Mouse (Mus musculus) intestine, embryonic 14.5 days (tissue): ENCODE results near the gene Nup98. TPM values are rescaled to one million over a fixed set of nuclear protein-coding genes. Genes with fewer than 3 reads are reported as not detected.

Experiments
- ATAC-seq: fragments of 200-750 bp; cut with Nextera tagmentation; replicated peaks from 2 replicates; pipeline ENCODE4 v1.8.0; 2017; ENCODE audit warnings: low read depth, moderate number of reproducible peaks, moderate TSS enrichment, moderate library complexity; ENCODE audit not compliant: low FRiP score, low TSS enrichment
- DNase-seq: peaks from one replicate; pipeline ENCODE4 v3.0.0-alpha.2; 2018; ENCODE audit warnings: low spot score
- H3K27ac ChIP-seq: fragments of 300-500 bp; sonication (generic); 2 replicates; pipeline ENCODE4 v1.5.1; 2014; ENCODE audit warnings: low read depth, mild to moderate bottlenecking, control low read depth
- H3K27me3 ChIP-seq: fragments of 300-500 bp; sonication (generic); replicated peaks from 2 replicates; pipeline ENCODE4 v1.6.1; 2014; ENCODE audit warnings: low read length, control low read depth; ENCODE audit not compliant: control insufficient read depth, insufficient read depth
- H3K36me3 ChIP-seq: fragments of 300-500 bp; sonication (generic); 2 replicates; pipeline ENCODE4 v1.6.1; 2014; ENCODE audit warnings: low read length, control low read depth; ENCODE audit not compliant: control insufficient read depth, insufficient read depth
- H3K4me1 ChIP-seq: fragments of 300-500 bp; sonication (generic); replicated peaks from 2 replicates; pipeline ENCODE4 v1.6.1; 2014; ENCODE audit warnings: low read length, control low read depth, mixed read lengths; ENCODE audit not compliant: control insufficient read depth, insufficient read depth
- H3K4me2 ChIP-seq: fragments of 300-500 bp; sonication (generic); 2 replicates; pipeline ENCODE4 v1.6.1; 2014; ENCODE audit warnings: low read length
- H3K4me3 ChIP-seq: fragments of 300-500 bp; sonication (generic); 2 replicates; pipeline ENCODE4 v1.5.1; 2014; ENCODE audit warnings: low read depth, low read length, control low read depth, mixed read lengths
- H3K9ac ChIP-seq: fragments of 300-500 bp; sonication (generic); 2 replicates; pipeline ENCODE4 v1.6.1; 2014; ENCODE audit warnings: mild to moderate bottlenecking, low read length
- H3K9me3 ChIP-seq: fragments of 300-500 bp; sonication (generic); 2 replicates; pipeline ENCODE4 v1.6.1; 2016; ENCODE audit warnings: low read length, control low read depth; ENCODE audit not compliant: control insufficient read depth
- WGBS: fragments of 180-500 bp; shearing (Covaris S2); extraction: QIAGEN DNeasy Blood & Tissue Kit; methylation state at CpG from one replicate; pipeline ENCODE4 v1.1.7; 2014; 5-methylcytosine and 5-hydroxymethylcytosine counted together
- polyA plus RNA-seq: library from polyadenylated mRNA; unstranded; fragments of >200 nt; fragmentation: Nextera tagmentation; extraction: Ambion mirVana; gene quantifications from 2 replicates; pipeline ENCODE4 v1.2.1, GENCODE M21; 2014

Nup98 gene
- polyA plus RNA-seq = 46.6 and 52.1 TPM in 2 replicates

GRCm38 (mm10) chr7:102209756-102210721, at the start of gene Nup98, which contains the start of gene Pgap2:
Gene Nup98, minus strand, starts transcription at chr7:102210176.
Gene Pgap2, plus strand, starts transcription at chr7:102210208.
- under 1% methylated on average over 83 of the region's 87 CpGs for WGBS
- no peaks in the 10 kb centered on the region for H3K9me3 ChIP-seq

DNA sequence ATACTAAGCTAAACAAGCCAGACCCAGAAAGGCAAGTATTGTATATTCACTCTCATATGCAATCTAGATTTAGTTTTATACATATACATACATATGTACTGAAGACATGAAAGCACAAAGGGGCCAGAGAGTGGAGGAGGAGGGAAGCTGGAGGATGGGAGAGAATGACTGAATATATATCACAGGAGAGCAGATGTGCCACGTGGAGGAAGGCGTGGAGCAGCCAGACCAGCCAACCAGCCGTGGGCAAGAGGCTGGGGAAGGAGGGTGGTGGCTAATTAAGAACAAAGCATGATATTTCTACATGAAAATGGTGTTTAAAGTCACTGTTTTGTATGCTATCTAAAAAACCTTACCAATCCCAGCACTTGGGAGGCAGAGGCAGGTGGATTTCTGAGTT, 48.8 kb upstream of the Nup98 start:
- no peak for ATAC-seq
- H3K27ac ChIP-seq = no peak overlapping the region

More at GRCm38 (mm10) chr7:102209756-102210721, at the start of gene Nup98, which contains the start of gene Pgap2:
- Histone ChIP-seq H3K4me3 (peak within 1 kb of the TSS; percentile 82), H3K36me3 (no peaks in the 10 kb centered on the region), H3K27me3 (no peaks in the 10 kb centered on the region), H3K27ac (peak within 1 kb of the TSS; percentile 89), H3K4me2 (peak within 1 kb of the TSS; percentile 91), H3K9ac (peak within 1 kb of the TSS; percentile 75), H3K4me1 (peaks cover 12% of the 10 kb centered on the region)
- peak; percentile 99 for ATAC-seq
- peak; percentile 97 for DNase-seq

DNA sequence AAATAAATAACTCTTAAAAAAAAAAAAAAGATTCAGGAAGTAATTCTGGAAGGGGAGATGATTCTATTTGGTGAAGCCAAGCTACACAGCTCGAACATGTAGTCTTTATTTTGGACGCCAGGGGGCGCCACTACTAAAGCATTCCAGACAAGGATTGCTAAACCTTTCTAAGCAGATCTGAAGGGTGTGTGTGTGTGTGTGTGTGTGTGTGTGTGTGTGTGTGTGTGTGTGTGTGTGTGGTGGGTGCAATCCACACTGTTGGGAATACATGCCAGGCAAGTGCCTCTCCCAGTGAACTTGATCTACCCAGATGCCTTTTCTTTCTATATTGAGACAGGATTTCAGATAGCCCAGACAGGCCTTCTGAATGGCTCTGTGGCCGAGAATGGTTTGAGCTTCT, 48.2 kb upstream of the Nup98 start:
- no peak overlapping the region for H3K27ac ChIP-seq
- DNase-seq (peak; percentile 91), ATAC-seq (peak; percentile 61; the same call in 1 of the 2 replicates)
- H3K9me3 ChIP-seq = no peaks in the 10 kb centered on the region
- 23% methylated on average over 4 of the region's 4 CpGs for WGBS
- no peak overlapping the region for H3K4me3 ChIP-seq
- no peak overlapping the region for H3K4me2 ChIP-seq
- H3K4me1 ChIP-seq = no peaks in the 10 kb centered on the region
- no peaks in the 10 kb centered on the region for H3K27me3 ChIP-seq
- H3K9ac ChIP-seq = no peak overlapping the region
- H3K36me3 ChIP-seq = no peaks in the 10 kb centered on the region

More for the DNA sequence above, 48.8 kb upstream of the Nup98 start:
- Histone ChIP-seq H3K9ac (no peak overlapping the region), H3K9me3 (no peaks in the 10 kb centered on the region), H3K4me3 (no peak overlapping the region), H3K4me1 (no peaks in the 10 kb centered on the region), H3K4me2 (no peak overlapping the region), H3K36me3 (no peaks in the 10 kb centered on the region), H3K27me3 (no peaks in the 10 kb centered on the region)
- 80% methylated on average over 3 of the region's 3 CpGs for WGBS
- DNase-seq = no peak

- no peak overlapping the region for H3K9ac ChIP-seq
- H3K27ac ChIP-seq = no peak overlapping the region
- no peak for ATAC-seq
- no peaks in the 10 kb centered on the region for H3K9me3 ChIP-seq
- no peak overlapping the region for H3K4me2 ChIP-seq
- no peak for DNase-seq
- no peaks in the 10 kb centered on the region for H3K27me3 ChIP-seq
- no peak overlapping the region for H3K4me3 ChIP-seq
- no peaks in the 10 kb centered on the region for H3K36me3 ChIP-seq
- no peaks in the 10 kb centered on the region for H3K4me1 ChIP-seq
- 84% methylated on average over 3 of the region's 3 CpGs for WGBS
These were observed 46.7 kb upstream of the Nup98 start for GRCm38 (mm10) chr7:102256636-102257035.

GRCm38 (mm10) chr7:102255954-102256353, 46.0 kb upstream of the Nup98 start, which contains the start of gene Rhog:
Gene Rhog, minus strand, starts transcription at chr7:102256054.
- DNase-seq (no peak), ATAC-seq (no peak)
- no peak within 1 kb of the TSS for H3K4me3 ChIP-seq
- no peaks in the 10 kb centered on the region for H3K9me3 ChIP-seq
- H3K27me3 ChIP-seq = no peaks in the 10 kb centered on the region
- no peak within 1 kb of the TSS for H3K4me2 ChIP-seq
- no peak within 1 kb of the TSS for H3K27ac ChIP-seq
- H3K4me1 ChIP-seq = no peaks in the 10 kb centered on the region
- no peaks in the 10 kb centered on the region for H3K36me3 ChIP-seq
- H3K9ac ChIP-seq = no peak within 1 kb of the TSS
- WGBS = 76% methylated on average over 3 of the region's 3 CpGs

DNA sequence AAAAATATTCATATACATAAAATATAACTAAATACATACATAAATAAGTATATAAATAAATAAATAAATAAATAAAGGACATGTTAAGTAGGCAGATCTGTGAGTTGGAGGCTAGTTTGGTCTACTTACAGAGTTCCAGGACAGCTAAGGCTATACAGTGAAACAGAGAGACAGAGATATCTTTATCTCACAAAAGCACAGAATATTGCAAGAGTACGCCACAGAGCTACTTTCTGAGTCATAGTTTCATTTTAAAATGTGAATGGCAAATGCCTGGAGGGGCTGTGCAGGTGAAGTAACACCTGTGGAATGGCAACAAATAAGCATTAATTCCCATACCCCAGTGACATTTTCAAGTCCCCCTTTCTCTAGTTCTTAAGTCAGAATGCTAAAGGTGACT, 43.7 kb upstream of the Nup98 start:
- H3K27me3 ChIP-seq = no peaks in the 10 kb centered on the region
- no peaks in the 10 kb centered on the region for H3K9me3 ChIP-seq
- WGBS = 85% methylated on average over 1 of the region's 1 CpGs
- ATAC-seq (no peak), DNase-seq (no peak)
- H3K4me1 ChIP-seq = peaks cover 5% of the 10 kb centered on the region
- H3K27ac ChIP-seq = no peak overlapping the region
- H3K9ac ChIP-seq = no peak overlapping the region
- H3K36me3 ChIP-seq = no peaks in the 10 kb centered on the region
- no peak overlapping the region for H3K4me3 ChIP-seq
- no peak overlapping the region for H3K4me2 ChIP-seq

- DNase-seq = peak; percentile 95
These were observed 40.7 kb upstream of the Nup98 start for GRCm38 (mm10) chr7:102250631-102251214.

DNA sequence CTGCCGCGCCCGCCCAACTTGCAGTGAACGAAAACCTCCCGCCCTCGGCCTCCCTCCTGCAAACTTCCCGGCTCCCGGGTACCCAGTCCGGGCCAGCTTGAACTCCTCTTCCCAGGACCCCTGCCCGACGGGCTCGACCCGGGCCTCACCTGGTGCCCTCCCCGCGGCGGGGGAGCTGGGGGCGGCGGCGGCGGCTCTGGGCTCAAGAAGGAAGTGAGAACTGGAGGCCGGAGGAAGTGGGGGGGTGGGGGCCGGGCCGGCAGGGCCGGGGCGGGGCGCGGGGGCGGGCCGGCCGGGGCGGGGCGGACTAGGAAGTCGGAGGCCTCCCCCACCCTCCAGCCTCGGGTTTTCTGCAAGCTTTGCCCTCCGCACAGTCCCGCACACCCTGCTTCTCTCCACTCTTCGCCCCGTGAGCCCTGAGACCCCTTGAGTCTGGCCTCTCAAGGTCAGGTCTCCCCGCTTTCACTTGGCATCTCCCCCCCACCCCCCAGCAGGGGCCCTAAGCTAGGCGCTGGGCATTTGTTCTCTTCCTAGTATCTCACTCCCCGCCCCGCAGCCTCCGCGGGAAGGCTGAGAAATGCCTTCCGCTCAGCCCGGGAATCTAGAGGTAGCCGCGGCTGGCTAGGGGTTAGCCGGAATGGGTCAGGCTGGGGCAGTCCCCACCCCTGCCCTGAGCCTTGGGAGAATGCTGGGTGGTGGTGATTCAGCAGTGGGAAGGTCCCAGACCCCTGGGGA, 40.1 kb upstream of the Nup98 start:
- Histone ChIP-seq H3K4me2 (peak overlapping the region; percentile 89), H3K36me3 (no peaks in the 10 kb centered on the region), H3K4me3 (peak overlapping the region; percentile 77), H3K27ac (peak overlapping the region; percentile 97), H3K4me1 (peaks cover 41% of the 10 kb centered on the region), H3K27me3 (no peaks in the 10 kb centered on the region), H3K9ac (peak overlapping the region; percentile 85), H3K9me3 (no peaks in the 10 kb centered on the region)
- ATAC-seq (peak; percentile 86), DNase-seq (peak; percentile 95)
- WGBS = under 1% methylated on average over 35 of the region's 49 CpGs

More at GRCm38 (mm10) chr7:102250631-102251214, 40.7 kb upstream of the Nup98 start:
- peak overlapping the region; percentile 85 for H3K9ac ChIP-seq
- peaks cover 34% of the 10 kb centered on the region for H3K4me1 ChIP-seq
- peak overlapping the region; percentile 77 for H3K4me3 ChIP-seq
- WGBS = under 1% methylated on average over 33 of the region's 33 CpGs
- no peaks in the 10 kb centered on the region for H3K9me3 ChIP-seq
- ATAC-seq = peak; percentile 85
- H3K36me3 ChIP-seq = no peaks in the 10 kb centered on the region
- H3K4me2 ChIP-seq = peak overlapping the region; percentile 89
- H3K27me3 ChIP-seq = no peaks in the 10 kb centered on the region
- peak overlapping the region; percentile 97 for H3K27ac ChIP-seq
